9 mouse cellular contexts compared by ENCODE assay signal in the genomic region with DNA sequence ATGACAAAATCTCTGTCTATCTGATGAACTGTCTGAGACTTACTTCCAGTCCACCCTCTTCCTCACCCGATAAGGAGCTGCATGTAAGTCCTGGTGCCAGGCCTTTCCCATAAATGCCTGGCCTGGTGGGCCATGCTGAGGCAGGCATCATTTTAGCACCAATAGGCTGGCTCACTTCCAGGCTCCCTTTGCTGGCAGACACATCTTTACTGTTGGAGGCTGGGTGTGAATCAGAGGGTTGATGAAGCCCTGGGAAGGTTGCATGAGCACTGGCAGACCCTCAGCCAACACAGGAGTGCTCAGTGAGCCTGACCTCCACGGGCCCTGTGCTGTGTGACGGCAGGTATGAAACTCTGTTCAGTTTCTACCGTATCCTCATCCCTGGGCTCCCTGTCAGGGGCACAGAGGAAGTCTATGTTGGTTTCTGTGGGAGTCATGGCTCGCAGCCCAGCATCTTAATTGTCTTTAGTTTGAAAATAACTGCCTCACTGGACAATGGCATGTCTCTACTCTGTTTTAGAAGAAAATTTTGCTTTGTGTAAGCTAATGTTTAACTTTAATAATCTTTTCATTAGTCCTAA.
DNase-seq lines count a peak whose midpoint lies in the region; ATAC-seq lines count a peak whose summit lies in the region.
"Had no signal": no experiment of that assay in that cellular context is flagged by ENCODE, and none has a peak within 500 bp of the region (broad histone marks: within the 10 kb centered on the region; RNA-seq: fewer than 3 reads in every experiment).

No protein-coding gene starts in this region.

- no peaks in the 10 kb centered on the region for H3K27me3 ChIP-seq in forebrain, embryonic 13.5 days
- no peaks in the 10 kb centered on the region for H3K27me3 ChIP-seq in forebrain, embryonic 12.5 days

- 39% methylated on average over 5 of the region's 5 CpGs for WGBS in forebrain, embryonic 13.5 days
- 59% methylated on average over 5 of the region's 5 CpGs for WGBS in forebrain, embryonic 12.5 days

- H3K4me3 ChIP-seq in forebrain, embryonic 13.5 days, result no peak overlapping the region
- no peak overlapping the region for H3K4me3 ChIP-seq in forebrain, embryonic 12.5 days (replicated peaks)
- H3K4me3 ChIP-seq: limb, embryonic 10.5 days had no signal

- peak overlapping the region; percentile 59 for H3K27ac ChIP-seq in forebrain, embryonic 13.5 days
- no peak overlapping the region for H3K27ac ChIP-seq in forebrain, embryonic 12.5 days
- H3K27ac ChIP-seq: limb, embryonic 10.5 days had no signal

- no peak overlapping the region for H3K9ac ChIP-seq in forebrain, embryonic 13.5 days
- no peak overlapping the region for H3K9ac ChIP-seq in forebrain, embryonic 12.5 days

- no peak overlapping the region for H3K4me2 ChIP-seq in forebrain, embryonic 13.5 days
- H3K4me2 ChIP-seq in forebrain, embryonic 12.5 days, result no peak overlapping the region

- H3K4me1 ChIP-seq in forebrain, embryonic 13.5 days, result peaks cover 32% of the 10 kb centered on the region
- 0 out of 2 replicates have a peak, but pooled peaks cover 4% of the 10 kb centered on the region for H3K4me1 ChIP-seq in forebrain, embryonic 12.5 days
- H3K4me1 ChIP-seq: limb, embryonic 10.5 days had no signal

- H3K9me3 ChIP-seq in forebrain, embryonic 13.5 days (replicated peaks), result no peaks in the 10 kb centered on the region
- H3K9me3 ChIP-seq in forebrain, embryonic 12.5 days, result no peaks in the 10 kb centered on the region
- H3K9me3 ChIP-seq: limb, embryonic 10.5 days had no signal

- no peaks in the 10 kb centered on the region for H3K36me3 ChIP-seq in forebrain, embryonic 13.5 days (ENCODE audit: poor library complexity, severe bottlenecking)
- no peaks in the 10 kb centered on the region for H3K36me3 ChIP-seq in forebrain, embryonic 12.5 days (replicated peaks)
- H3K36me3 ChIP-seq: limb, embryonic 10.5 days had no signal

- peak; percentile 46 for ATAC-seq in forebrain, embryonic 13.5 days
- no peak for ATAC-seq in forebrain, embryonic 12.5 days (ENCODE audit: low FRiP score)
- ATAC-seq in erythroid progenitor cell, adult 5-6 weeks (replicated peaks; ENCODE audit: low FRiP score, poor library complexity, severe bottlenecking), result no peak

- DNase-seq in retina, postnatal 1 day, result peak; percentile 74
- DNase-seq in retina, embryonic 14.5 days (ENCODE audit: low spot score), result no peak
- DNase-seq in layer of hippocampus, postnatal 14 days (ENCODE audit: low spot score in 2 of 2), result peak; percentile 13 to 39
- DNase-seq in ovary, adult 18-20 months (ENCODE audit: low spot score), result no peak
- no peak for DNase-seq in thymus, postnatal 10 days (ENCODE audit: low spot score in 2 of 2)

Comparison
In these comparisons a context has a peak if more than half of its experiments do, and no peak if none do; other contexts are left out.
1. DNase-seq: peak in retina, postnatal 1 day (single experiment) and layer of hippocampus, postnatal 14 days (2 of 2); none in retina, embryonic 14.5 days (single experiment), ovary, adult 18-20 months (single experiment) and thymus, postnatal 10 days (0 of 2).